Mouse (Mus musculus) splenic B cell, adult 2 months (primary cell): ENCODE measurements around the gene P2rx7.

ENCODE experiments used
- DNase-seq: peaks from one replicate; pipeline ENCODE4 v3.0.0-alpha.2; 2011; ENCODE audit warnings: low read depth, low spot score
- H3K27me3 ChIP-seq: 2 replicates; pipeline ENCODE4 v1.6.1; 2012; ENCODE audit warnings: mild to moderate bottlenecking, low read length, moderate library complexity, mixed read lengths; ENCODE audit not compliant: control insufficient read depth, poor library complexity, insufficient read depth, severe bottlenecking
- H3K36me3 ChIP-seq: 2 replicates; pipeline ENCODE4 v1.6.1; 2012; ENCODE audit warnings: mild to moderate bottlenecking, low read length, moderate library complexity, mixed read lengths; ENCODE audit not compliant: control insufficient read depth, poor library complexity, insufficient read depth, severe bottlenecking

Gene P2rx7

GRCm38 (mm10) chr5:122715723-122716122, 72.0 kb downstream of the P2rx7 start:
- Histone ChIP-seq H3K36me3 (peaks cover 4% of the 10 kb centered on the region), H3K27me3 (no peaks in the 10 kb centered on the region)
- peak; percentile 32 for DNase-seq

DNA sequence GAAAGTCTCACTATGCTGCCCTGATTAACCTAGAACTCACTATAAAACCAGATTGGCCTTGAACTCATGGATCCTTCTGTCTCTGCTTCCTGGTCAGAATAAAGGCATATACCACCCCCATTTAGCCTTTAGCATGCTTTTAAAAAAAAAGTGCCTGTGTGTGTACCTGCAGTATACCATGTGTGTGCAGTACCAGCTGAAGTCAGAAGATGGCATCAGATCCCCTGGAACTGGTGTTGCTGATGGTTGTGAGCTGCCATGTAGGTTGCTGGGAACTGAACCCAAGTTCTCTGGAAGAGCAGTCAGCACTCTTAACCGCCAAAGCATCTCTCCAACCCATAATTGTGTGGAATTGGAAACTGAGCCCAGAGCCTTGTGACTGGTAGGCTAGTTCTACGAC, 73.1 kb downstream of the P2rx7 start:
- Histone ChIP-seq H3K36me3 (peaks cover 4% of the 10 kb centered on the region), H3K27me3 (no peaks in the 10 kb centered on the region)
- peak; percentile 38 for DNase-seq

- H3K36me3 ChIP-seq = peaks cover 4% of the 10 kb centered on the region
- no peaks in the 10 kb centered on the region for H3K27me3 ChIP-seq
- DNase-seq = peak; percentile 33
Observed at GRCm38 (mm10) chr5:122718400-122718799, 74.7 kb downstream of the P2rx7 start.

DNA sequence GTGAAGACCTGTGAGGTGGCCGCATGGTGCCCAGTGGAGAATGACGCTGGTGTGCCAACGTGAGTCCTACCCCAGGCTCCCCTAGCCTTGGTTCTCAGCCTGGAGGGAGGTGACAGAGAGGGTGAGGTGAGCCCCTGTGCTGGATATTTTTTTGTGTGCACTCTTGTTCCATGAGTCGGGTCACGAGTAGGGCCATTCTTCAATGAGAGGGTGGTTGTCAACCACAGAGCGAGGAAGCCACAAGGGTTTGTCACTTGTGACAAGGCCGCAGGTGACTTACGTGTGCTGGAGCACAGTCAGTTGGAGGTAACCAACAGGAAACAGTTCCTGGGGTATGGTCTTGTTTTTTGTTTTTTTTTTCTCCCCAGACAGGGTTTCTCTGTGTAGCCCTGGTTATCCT, 75.5 kb downstream of the P2rx7 start:
- peak; percentile 27 for DNase-seq
- Histone ChIP-seq H3K27me3 (no peaks in the 10 kb centered on the region), H3K36me3 (peaks cover 4% of the 10 kb centered on the region)

DNA sequence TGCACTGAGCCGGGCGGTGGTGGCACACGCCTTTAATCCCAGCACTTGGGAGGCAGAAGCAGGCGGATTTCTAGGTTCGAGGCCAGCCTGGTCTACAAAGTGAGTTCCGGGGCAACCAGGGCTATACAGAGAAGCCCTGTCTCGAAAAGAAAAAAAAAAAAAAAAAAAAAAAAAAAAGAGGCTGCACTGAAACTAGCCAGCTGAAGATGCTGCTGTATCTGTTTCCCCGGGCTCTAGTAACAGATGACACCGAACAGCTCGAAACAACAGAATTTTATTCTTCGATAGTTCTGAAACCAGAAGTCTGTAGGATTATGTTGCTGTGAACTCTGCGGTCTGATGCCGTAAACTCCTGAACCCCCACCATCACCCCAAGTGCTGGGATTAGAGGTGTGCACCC, 81.7 kb downstream of the P2rx7 start:
- Histone ChIP-seq H3K27me3 (no peaks in the 10 kb centered on the region), H3K36me3 (peaks cover 3% of the 10 kb centered on the region)
- DNase-seq = no peak

- peaks cover 3% of the 10 kb centered on the region for H3K36me3 ChIP-seq
- peak; percentile 88 for DNase-seq
- no peaks in the 10 kb centered on the region for H3K27me3 ChIP-seq
Observed at GRCm38 (mm10) chr5:122726068-122726467, 82.4 kb downstream of the P2rx7 start.

GRCm38 (mm10) chr5:122726595-122726994, 82.9 kb downstream of the P2rx7 start:
- H3K36me3 ChIP-seq = peaks cover 3% of the 10 kb centered on the region
- H3K27me3 ChIP-seq = no peaks in the 10 kb centered on the region
- DNase-seq = no peak

DNA sequence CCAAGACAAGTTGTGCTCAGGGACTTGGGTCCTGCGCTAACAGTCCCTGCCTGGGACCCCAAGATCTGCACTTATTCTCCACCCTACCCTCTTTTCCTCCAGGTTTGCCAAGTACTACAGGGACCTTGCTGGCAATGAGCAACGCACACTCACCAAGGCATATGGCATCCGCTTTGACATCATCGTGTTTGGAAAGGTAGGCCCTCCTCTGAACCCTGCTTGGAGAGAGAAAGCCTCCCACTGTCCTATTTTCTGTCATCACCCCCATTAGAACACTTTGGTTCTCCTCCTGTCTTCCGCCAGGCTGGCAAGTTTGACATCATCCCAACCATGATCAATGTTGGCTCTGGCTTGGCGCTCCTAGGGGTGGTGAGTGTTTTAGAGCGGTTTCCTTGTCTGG, 83.4 kb downstream of the P2rx7 start:
- Histone ChIP-seq H3K36me3 (peaks cover 3% of the 10 kb centered on the region), H3K27me3 (no peaks in the 10 kb centered on the region)
- no peak for DNase-seq

DNA sequence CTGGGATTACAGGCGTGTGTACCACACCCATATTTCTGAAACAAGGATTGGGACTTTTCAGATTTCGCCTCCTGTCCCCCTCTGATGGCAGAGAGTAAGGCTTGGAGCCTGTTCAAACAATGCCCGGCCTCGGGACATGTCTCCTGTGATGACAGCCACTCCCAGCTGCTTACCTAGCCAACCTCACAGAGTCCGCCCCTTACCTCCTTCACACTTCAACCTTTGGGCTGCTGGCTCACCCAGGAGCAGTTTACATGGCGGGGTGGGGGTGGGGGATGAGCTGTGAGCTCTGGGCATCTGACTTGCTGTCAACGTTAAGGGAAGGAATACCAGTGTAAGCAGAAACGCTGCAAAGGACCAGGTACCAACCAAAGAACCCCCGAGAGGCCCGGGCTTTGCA, 87.1 kb downstream of the P2rx7 start:
- no peaks in the 10 kb centered on the region for H3K27me3 ChIP-seq
- DNase-seq = no peak
- peaks cover 3% of the 10 kb centered on the region for H3K36me3 ChIP-seq

DNA sequence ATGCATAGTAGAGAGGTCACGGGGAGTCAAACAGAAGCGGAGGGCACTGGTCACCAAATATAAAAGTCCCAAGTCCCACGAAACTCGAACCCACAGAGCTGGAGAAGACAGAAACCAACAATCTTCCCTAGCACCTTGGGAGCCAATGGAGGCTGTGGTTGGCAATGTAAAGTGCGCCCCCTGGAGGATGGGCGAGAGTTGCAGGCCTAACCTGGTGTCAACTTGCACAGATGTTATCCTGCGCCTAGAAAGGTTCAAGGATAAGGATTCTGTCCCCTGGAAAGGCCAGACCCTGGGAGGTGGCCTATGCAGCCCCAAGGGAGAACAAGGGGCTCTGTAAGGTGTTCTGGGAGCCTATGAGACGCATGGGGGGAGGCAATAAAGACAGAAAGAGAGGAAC, 87.6 kb downstream of the P2rx7 start:
- H3K36me3 ChIP-seq = peaks cover 3% of the 10 kb centered on the region
- no peaks in the 10 kb centered on the region for H3K27me3 ChIP-seq
- peak; percentile 80 for DNase-seq

- peaks cover 3% of the 10 kb centered on the region for H3K36me3 ChIP-seq
- DNase-seq = peak; percentile 46
- H3K27me3 ChIP-seq = no peaks in the 10 kb centered on the region
Observed at GRCm38 (mm10) chr5:122731991-122732673, 88.4 kb downstream of the P2rx7 start.

- Histone ChIP-seq H3K27me3 (no peaks in the 10 kb centered on the region), H3K36me3 (no peaks in the 10 kb centered on the region; the same call in none of the 2 replicates)
- peak; percentile 46 for DNase-seq
Observed at GRCm38 (mm10) chr5:122733881-122734280, 90.2 kb downstream of the P2rx7 start.

GRCm38 (mm10) chr5:122735853-122736252, 92.1 kb downstream of the P2rx7 start:
- DNase-seq = no peak
- no peaks in the 10 kb centered on the region; the same call in 1 of the 2 replicates for H3K36me3 ChIP-seq
- H3K27me3 ChIP-seq = no peaks in the 10 kb centered on the region

- no peaks in the 10 kb centered on the region; the same call in none of the 2 replicates for H3K36me3 ChIP-seq
- no peak for DNase-seq
- no peaks in the 10 kb centered on the region for H3K27me3 ChIP-seq
Observed at GRCm38 (mm10) chr5:122736761-122737160, 93.0 kb downstream of the P2rx7 start.
